Mouse (Mus musculus) midbrain, embryonic 12.5 days (tissue): Measurements from ENCODE around the gene Crybg3. TPM values are rescaled to one million over a fixed set of nuclear protein-coding genes. Genes with fewer than 3 reads are reported as not detected.
"Not testable (repeated sequence)": the region's sequence is repeated elsewhere in the genome, so short reads cannot be mapped to it uniquely, and the experiment has no call there.

ENCODE experiments used
- ATAC-seq: fragments of 200-750 bp; cut with Nextera tagmentation; 2 replicates; pipeline ENCODE4 v1.8.0; 2017; ENCODE audit warnings: low read depth, moderate TSS enrichment, moderate library complexity; ENCODE audit not compliant: low FRiP score
- H3K27ac ChIP-seq: fragments of 300-500 bp; sonication (generic); replicated peaks from 2 replicates; pipeline ENCODE4 v1.5.1; 2016; ENCODE audit warnings: mild to moderate bottlenecking
- H3K27me3 ChIP-seq: fragments of 300-500 bp; sonication (generic); 2 replicates; pipeline ENCODE4 v1.6.1; 2016; ENCODE audit warnings: mild to moderate bottlenecking
- H3K36me3 ChIP-seq: fragments of 300-500 bp; sonication (generic); 2 replicates; pipeline ENCODE4 v1.6.1; 2016
- H3K4me1 ChIP-seq: fragments of 300-500 bp; sonication (generic); 2 replicates; pipeline ENCODE4 v1.6.1; 2016
- H3K4me2 ChIP-seq: fragments of 300-500 bp; sonication (generic); replicated peaks from 2 replicates; pipeline ENCODE4 v1.6.1; 2016; ENCODE audit warnings: mild to moderate bottlenecking, moderate library complexity
- H3K4me3 ChIP-seq: fragments of 300-500 bp; sonication (generic); 2 replicates; pipeline ENCODE4 v1.5.1; 2016; ENCODE audit warnings: mild to moderate bottlenecking
- H3K9ac ChIP-seq: fragments of 300-500 bp; sonication (generic); replicated peaks from 2 replicates; pipeline ENCODE4 v1.6.1; 2016; ENCODE audit warnings: mild to moderate bottlenecking, moderate library complexity
- H3K9me3 ChIP-seq: fragments of 300-500 bp; sonication (generic); 2 replicates; pipeline ENCODE4 v1.6.1; 2016; ENCODE audit warnings: mild to moderate bottlenecking
- WGBS: fragments of 180-500 bp; shearing (Covaris S2); methylation state at CpG from one replicate; pipeline ENCODE4 v1.1.7; 2016; 5-methylcytosine and 5-hydroxymethylcytosine counted together
- polyA plus RNA-seq: library from polyadenylated mRNA; unstranded; fragments of >200 nt; fragmentation: Nextera tagmentation; extraction: Ambion mirVana; gene quantifications from 2 replicates; pipeline ENCODE4 v1.2.1, GENCODE M21; 2016

The Crybg3 gene
- polyA plus RNA-seq, 1 experiment from 2014 or later, result 5.5 TPM

DNA sequence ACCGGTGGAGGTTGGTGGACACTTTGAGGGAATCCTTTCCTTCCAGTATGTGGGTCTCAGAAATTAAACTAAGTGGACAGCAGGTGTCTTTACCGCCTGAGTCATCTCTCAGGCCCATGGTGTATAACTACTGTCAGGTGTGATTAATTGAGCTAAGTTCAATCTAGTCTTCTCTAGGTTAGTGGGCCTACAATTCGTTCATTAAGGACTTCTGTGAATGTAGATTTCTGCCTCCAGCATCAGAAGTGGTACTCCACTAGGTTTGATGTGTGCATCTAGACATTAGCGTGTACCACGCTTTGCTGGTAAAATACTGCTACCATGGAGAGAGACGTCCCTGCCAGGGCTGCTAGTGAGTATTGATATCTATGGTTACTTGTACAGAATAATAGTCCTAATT lies 128.2 kb downstream of the Crybg3 start:
- Histone ChIP-seq H3K4me2 (peak overlapping the region; percentile 75), H3K4me1 (peaks cover 4% of the 10 kb centered on the region; the same call in 1 of the 2 replicates), H3K27ac (no peak overlapping the region), H3K36me3 (no peaks in the 10 kb centered on the region), H3K9ac (peak overlapping the region; percentile 53; the same call in 1 of the 2 replicates), H3K9me3 (no peaks in the 10 kb centered on the region), H3K27me3 (no peaks in the 10 kb centered on the region), H3K4me3 (peak overlapping the region; percentile 60)
- WGBS, result 61% methylated on average over 6 of the region's 6 CpGs
- ATAC-seq, result no peak

GRCm38 (mm10) chr16:59471637-59472278 lies 129.0 kb downstream of the Crybg3 start, which contains the start of gene Riox2:
Riox2 (plus strand) TSS chr16:59471775.
- peak; percentile 96 for ATAC-seq
- Histone ChIP-seq H3K9me3 (no peaks in the 10 kb centered on the region), H3K9ac (peak within 1 kb of the TSS; percentile 53), H3K27ac (no peak within 1 kb of the TSS), H3K4me1 (peaks cover 4% of the 10 kb centered on the region; the same call in 1 of the 2 replicates), H3K27me3 (no peaks in the 10 kb centered on the region), H3K4me2 (peak within 1 kb of the TSS; percentile 75), H3K36me3 (no peaks in the 10 kb centered on the region), H3K4me3 (peak within 1 kb of the TSS; percentile 60)
- 2% methylated on average over 56 of the region's 56 CpGs for WGBS

GRCm38 (mm10) chr16:59469846-59470245 lies 130.9 kb downstream of the Crybg3 start:
- Histone ChIP-seq H3K36me3 (no peaks in the 10 kb centered on the region), H3K27me3 (no peaks in the 10 kb centered on the region), H3K4me2 (no peak overlapping the region), H3K27ac (no peak overlapping the region), H3K4me3 (no peak overlapping the region), H3K9ac (no peak overlapping the region), H3K9me3 (0 out of 2 replicates have a peak, but pooled peaks cover under 1% of the 10 kb centered on the region), H3K4me1 (peaks cover 4% of the 10 kb centered on the region; the same call in 1 of the 2 replicates)
- WGBS, result 82% methylated on average over 1 of the region's 1 CpGs
- ATAC-seq, result no peak

DNA sequence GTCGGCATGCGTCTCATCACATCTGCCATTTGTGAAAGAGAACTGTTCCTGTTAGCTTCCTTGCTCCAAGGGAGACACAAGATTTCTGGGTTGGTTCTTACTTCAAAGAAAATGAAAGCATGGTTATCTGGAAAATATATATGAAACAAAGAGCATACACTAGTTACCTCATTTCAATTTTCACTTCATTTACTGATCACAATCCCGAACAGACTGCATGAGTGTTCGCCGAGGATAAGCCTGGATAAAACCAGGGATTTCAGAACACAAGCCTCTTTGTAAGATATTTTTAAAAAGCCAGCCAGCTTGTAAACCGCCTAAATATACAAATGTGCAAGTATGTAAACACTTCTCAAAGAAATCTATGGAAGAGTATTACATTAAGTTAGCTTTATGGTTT lies 136.8 kb downstream of the Crybg3 start:
- Histone ChIP-seq H3K27me3 (no peaks in the 10 kb centered on the region), H3K9me3 (0 out of 2 replicates have a peak, but pooled peaks cover 4% of the 10 kb centered on the region), H3K9ac (no peak overlapping the region), H3K36me3 (no peaks in the 10 kb centered on the region), H3K27ac (no peak overlapping the region), H3K4me2 (no peak overlapping the region), H3K4me3 (no peak overlapping the region), H3K4me1 (no peaks in the 10 kb centered on the region)
- 90% methylated on average over 6 of the region's 6 CpGs for WGBS
- ATAC-seq, result no peak

GRCm38 (mm10) chr16:59463567-59463966 lies 137.2 kb downstream of the Crybg3 start:
- no peak overlapping the region for H3K9ac ChIP-seq
- no peak overlapping the region for H3K4me3 ChIP-seq
- ATAC-seq, result no peak
- H3K9me3 ChIP-seq, result 0 out of 2 replicates have a peak, but pooled peaks cover 4% of the 10 kb centered on the region
- H3K27me3 ChIP-seq, result no peaks in the 10 kb centered on the region
- H3K27ac ChIP-seq, result no peak overlapping the region
- H3K36me3 ChIP-seq, result no peaks in the 10 kb centered on the region
- WGBS, result 80% methylated on average over 4 of the region's 4 CpGs
- no peak overlapping the region for H3K4me2 ChIP-seq
- no peaks in the 10 kb centered on the region for H3K4me1 ChIP-seq

DNA sequence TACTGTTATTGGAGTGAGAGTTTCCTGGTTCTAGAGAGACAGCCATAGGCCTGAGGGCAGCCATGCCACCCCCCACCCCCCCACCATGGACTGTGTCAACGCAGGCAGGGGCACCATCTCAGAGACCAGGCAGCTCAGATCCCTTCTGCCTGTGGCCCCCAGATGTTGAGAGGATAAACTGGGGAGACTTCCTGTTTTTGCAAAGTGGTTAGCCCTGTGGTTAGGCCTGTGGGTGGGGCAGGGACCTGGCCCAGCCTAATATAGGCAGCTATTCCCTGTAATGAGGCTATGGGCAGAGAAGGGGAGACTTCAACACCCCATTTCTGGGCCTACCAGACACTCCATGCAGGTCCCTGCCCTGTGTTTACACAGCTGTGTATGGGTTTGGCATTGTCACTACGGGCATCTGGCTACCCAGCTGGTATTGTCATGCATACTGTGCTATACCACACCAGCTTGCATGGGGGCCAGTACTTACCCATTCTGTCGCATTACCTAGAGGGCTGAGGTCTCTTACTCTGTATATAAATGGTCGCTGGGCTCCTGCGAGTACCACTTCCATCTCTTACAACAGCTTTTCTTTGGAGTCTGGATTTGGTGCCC lies 141.4 kb downstream of the Crybg3 start:
- 73% methylated on average over 5 of the region's 5 CpGs for WGBS
- H3K27me3 ChIP-seq, H3K27ac ChIP-seq, H3K9ac ChIP-seq, H3K4me2 ChIP-seq, H3K4me3 ChIP-seq, H3K4me1 ChIP-seq, ATAC-seq, H3K9me3 ChIP-seq, H3K36me3 ChIP-seq: not testable (repeated sequence)

DNA sequence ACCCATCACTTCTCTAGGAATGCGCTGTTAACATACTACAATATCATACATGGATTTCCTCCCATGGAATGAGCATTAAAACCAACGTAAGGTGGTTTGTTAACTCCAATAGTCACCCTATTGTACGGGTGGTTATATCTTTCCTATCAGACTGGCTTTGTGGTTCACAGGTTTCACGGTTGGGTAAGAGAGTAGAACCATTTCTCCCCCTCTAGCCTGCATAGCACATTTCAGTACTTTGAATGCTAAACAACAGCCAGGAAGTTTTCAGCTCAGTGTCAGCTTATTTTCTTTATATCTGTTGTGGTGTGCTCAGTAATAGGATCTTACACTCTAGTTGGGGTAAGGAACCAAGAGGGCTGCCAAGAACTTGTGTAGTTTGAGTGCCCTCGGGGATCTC lies 149.0 kb downstream of the Crybg3 start:
- Histone ChIP-seq H3K27me3 (no peaks in the 10 kb centered on the region), H3K4me1 (no peaks in the 10 kb centered on the region), H3K27ac (no peak overlapping the region), H3K4me3 (no peak overlapping the region), H3K9me3 (no peaks in the 10 kb centered on the region), H3K4me2 (no peak overlapping the region), H3K36me3 (no peaks in the 10 kb centered on the region), H3K9ac (no peak overlapping the region)
- ATAC-seq, result no peak
- WGBS, result 88% methylated on average over 5 of the region's 5 CpGs

- ATAC-seq, result no peak
- Histone ChIP-seq H3K27me3 (no peaks in the 10 kb centered on the region), H3K4me3 (no peak overlapping the region)
Measured at GRCm38 (mm10) chr16:59449092-59449491, 151.7 kb downstream of the Crybg3 start.

GRCm38 (mm10) chr16:59448181-59448580 lies 152.6 kb downstream of the Crybg3 start:
- no peak overlapping the region for H3K4me3 ChIP-seq
- WGBS, result 81% methylated on average over 1 of the region's 1 CpGs
- H3K9me3 ChIP-seq, result no peaks in the 10 kb centered on the region
- no peak for ATAC-seq
- no peaks in the 10 kb centered on the region for H3K4me1 ChIP-seq
- no peaks in the 10 kb centered on the region for H3K36me3 ChIP-seq
- H3K4me2 ChIP-seq, result no peak overlapping the region
- H3K27ac ChIP-seq, result no peak overlapping the region
- no peaks in the 10 kb centered on the region for H3K27me3 ChIP-seq
- no peak overlapping the region for H3K9ac ChIP-seq

More at GRCm38 (mm10) chr16:59449092-59449491, 151.7 kb downstream of the Crybg3 start:
- Histone ChIP-seq H3K9ac (no peak overlapping the region), H3K27ac (no peak overlapping the region), H3K9me3 (no peaks in the 10 kb centered on the region), H3K4me1 (no peaks in the 10 kb centered on the region), H3K36me3 (no peaks in the 10 kb centered on the region), H3K4me2 (no peak overlapping the region)

GRCm38 (mm10) chr16:59444880-59445559 lies 155.8 kb downstream of the Crybg3 start:
- no peak overlapping the region for H3K27ac ChIP-seq
- no peak overlapping the region for H3K9ac ChIP-seq
- no peak overlapping the region for H3K4me2 ChIP-seq
- no peak overlapping the region for H3K4me3 ChIP-seq
- ATAC-seq, result no peak
- no peaks in the 10 kb centered on the region for H3K27me3 ChIP-seq
- H3K4me1 ChIP-seq, result no peaks in the 10 kb centered on the region
- no peaks in the 10 kb centered on the region for H3K9me3 ChIP-seq
- H3K36me3 ChIP-seq, result no peaks in the 10 kb centered on the region
- WGBS, result 86% methylated on average over 7 of the region's 7 CpGs
